Mouse (Mus musculus): Measurements from ENCODE around the gene Fcho2.

- no peak for TF ChIP-seq CTCF (IDR thresholded peaks at IDR 0.05; ENCODE audit: extremely low read depth, insufficient read depth, insufficient read length, insufficient replicate concordance)
- TF ChIP-seq POLR2A (IDR thresholded peaks at IDR 0.05; ENCODE audit: low read depth, low read length): no peak
These were observed 136.0 kb downstream of the Fcho2 start for GRCm38 (mm10) chr13:98679230-98679629.
